Mouse (Mus musculus) telencephalon, adult 2 months (tissue): ENCODE measurements around the gene Ces1e.
"Not testable (repeated sequence)": the region's sequence is repeated elsewhere in the genome, so short reads cannot be mapped to it uniquely, and the experiment has no call there.

Experiments
- DNase-seq: peaks from one replicate; pipeline ENCODE4 v3.0.0-alpha.2; 2011; ENCODE audit warnings: low read depth, low spot score

Ces1e gene

DNA sequence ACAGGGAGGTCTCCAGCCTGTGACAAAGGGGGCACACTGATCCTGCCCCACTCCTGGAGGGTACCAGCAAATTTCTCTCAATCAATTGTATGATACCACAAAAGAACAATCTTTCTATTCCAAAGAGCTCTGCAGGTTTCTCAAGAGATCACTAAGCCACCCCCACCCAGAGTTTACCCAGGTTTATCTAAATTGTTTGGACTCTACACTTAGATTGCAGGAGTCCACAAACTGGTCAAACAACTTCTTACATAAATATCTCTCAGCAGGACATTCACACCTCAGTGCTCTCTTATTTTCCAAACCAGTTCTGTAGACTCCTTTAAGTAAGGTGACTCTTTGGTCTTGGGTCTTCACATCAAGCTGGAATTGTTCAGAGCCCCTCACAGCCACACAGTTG lies at the start of gene Ces1e:
Gene Ces1e (minus strand): TSS at position 174 of the 400 bp plus-strand sequence.
- no peak for DNase-seq

DNA sequence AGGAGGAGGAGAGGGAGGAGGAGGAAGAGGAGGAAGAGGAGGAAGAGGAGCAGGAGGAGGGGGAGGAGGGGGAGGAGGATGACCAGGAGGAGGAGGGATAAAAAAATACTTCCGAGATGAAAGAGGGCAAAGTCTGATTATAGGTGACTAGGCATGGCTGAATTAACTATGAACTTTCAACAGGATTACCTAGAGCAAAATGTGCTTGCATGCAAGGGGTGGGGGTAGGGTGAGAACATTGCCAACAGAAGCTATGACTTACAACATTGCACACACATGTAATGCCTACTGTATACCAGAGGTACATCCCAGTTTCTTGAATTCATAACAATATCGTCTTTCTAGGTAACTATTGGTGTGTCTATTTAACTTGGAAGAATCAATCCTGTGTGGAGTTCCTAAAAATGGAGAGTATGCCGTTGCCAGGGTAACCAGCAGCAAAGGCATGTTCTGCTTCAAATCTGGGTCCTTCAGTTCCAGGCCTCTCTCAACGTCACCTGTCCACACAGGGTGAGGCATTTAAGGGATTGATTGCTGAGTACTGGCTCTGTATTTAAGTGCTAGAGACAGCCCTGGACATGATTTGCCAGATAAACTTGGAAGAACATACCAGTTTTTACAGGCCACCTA lies 48.9 kb upstream of the Ces1e start:
- DNase-seq, result peak; percentile 38

DNA sequence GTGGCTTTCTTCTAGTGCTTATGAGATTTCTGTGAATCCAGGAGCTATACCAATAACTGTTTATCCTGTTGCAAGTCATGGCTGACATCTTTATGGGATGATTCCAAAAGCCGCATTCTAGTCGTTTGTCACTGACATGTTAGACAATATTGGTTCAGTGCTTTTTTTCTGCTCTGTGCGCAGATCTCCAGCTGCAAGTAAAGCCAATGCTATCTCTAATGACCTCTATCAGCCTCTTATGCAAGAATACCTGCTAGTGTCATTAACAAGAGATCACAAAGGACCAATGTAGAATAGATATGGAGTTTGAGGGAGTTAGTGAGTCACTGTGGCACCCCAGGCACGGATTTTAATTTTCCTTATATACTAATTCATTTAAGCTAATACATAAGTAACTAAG lies 45.2 kb upstream of the Ces1e start:
- DNase-seq, result no peak

DNA sequence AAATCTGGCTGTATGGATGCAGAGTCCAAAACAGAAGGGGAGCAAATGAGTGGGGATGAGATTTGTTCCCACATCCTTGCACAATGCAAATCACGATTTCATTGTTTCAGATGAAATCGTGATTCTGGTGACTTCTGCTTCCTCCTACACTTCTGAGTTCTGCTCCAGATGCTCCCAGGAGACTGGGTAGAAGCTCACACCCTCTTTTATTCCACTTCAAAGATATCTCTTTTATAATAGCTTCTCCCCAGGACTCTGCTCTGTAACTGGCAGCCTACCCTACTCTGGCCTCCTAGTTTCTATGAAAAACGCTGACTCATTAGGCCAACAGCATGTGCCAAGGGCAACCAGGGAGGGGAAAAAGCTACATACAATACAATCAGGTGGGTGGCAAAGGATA lies 43.9 kb upstream of the Ces1e start:
- DNase-seq, result peak; percentile 85

DNA sequence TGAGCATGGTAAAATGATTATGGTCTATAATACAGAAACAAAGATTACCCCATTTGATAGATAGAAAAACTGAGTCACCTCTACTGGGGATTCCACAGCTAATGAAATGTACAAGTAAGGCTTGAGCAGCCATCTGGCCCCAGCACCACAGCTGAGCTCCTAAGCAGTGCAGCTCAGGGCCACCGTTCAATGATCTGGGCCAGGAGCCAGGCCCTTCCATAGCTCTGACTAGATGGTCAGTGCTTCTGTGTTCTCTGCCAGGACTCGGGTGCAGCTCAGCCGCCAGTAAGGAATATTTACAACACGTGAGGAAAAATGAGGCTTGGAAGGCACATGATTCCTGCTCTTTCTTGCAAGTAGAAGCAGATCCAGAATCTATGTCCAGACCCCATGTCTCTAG lies 43.3 kb upstream of the Ces1e start:
- DNase-seq, result no peak

DNA sequence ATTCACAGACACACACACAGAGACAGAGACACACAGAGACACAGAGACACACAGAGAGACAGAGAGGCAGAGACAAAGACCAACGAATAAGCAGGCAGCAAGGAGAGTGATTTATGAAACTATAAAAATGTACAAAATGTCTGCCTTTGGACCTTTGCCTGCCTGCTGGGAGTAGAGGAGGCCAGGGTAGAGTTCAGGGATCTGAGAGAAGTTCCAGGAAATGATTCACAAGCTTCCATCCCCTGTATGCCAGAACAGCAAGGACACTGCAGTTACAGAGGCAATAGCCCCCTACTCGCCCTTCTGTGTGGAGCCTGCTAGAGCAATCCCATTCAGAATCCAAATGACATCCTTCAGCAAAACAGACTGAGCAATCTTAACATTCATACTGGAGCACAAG lies 32.0 kb upstream of the Ces1e start:
- no peak for DNase-seq

DNA sequence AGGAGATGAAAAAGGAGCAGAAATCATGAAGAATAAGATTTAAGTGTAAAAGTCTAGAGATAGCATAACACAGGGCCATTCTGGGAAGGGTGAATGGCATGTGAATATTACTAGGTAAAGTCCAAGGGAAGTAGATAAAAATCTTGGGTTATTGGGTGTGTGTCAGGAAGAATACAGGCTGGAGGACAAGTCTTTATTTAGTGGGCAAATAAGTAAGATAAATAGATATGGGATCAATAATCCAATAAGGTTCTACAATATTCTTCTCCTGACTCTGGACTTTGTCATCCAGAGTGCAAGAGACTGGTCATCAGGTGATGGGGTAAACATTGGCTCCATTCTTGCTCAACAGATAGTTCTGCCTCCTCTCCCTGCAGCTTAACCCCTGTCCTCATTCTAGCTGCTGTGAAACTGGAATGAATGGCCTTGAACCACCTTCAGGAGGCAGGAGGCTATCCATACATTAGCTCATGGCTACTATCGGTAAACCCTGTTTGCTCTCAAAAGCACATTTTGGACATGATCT lies 23.0 kb upstream of the Ces1e start:
- no peak for DNase-seq

DNA sequence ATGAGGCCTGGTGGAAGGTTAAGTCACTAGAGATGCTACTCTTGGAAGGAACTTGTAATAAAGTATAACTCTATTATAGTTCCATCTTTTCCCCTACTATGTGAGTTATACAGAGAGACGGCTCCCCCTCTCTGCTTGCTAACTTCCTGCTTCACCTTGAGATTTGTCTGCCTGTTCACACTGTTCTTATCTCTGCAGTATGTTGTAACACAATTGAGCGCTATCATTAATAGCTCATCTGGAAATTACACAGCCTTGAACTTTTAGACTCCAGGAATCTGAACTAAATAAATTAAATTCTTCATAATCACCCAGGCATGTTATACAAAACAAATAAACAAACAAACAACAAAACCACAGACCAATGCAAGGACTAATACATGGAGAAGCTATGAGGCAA lies 16.6 kb upstream of the Ces1e start:
- DNase-seq, result no peak

DNA sequence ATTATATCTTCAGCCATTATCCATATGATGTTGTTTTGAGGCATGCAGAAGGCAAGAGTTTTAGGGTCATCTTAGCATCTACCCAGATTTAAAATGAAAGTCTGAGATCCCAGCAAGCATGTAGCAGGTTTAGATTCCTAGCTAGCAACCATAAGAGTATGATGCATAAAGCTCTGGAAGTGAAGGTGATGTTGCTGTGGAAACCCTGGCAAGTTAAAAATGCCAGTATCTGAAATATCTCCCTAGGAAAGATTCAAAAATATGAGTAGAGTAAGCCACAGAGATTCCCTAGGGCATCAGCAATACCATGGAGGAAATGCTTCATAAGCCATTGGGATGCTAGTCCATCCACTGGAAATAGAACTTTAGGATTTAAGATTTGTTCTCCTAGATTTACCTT lies 10.5 kb upstream of the Ces1e start:
- DNase-seq, result peak; percentile 50

DNA sequence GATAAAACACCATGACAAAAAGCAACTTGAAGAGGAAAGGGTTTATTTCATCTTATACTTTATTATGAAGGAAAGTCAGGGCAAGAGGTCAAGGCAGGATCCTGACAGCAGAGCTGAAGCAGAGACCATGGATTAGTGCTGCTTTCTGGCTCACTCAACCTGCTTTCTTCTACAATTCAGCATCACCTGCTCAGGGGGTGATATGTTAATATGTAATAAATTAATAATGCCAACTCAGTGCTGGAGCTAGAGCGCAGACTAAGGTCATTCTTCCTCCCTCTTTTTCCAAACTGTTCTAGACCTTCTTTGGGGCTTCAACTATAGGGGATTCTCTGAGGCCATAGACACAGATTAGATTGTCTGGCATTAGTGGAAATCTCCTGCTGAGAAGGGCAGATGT lies 6.3 kb upstream of the Ces1e start:
- no peak for DNase-seq

DNA sequence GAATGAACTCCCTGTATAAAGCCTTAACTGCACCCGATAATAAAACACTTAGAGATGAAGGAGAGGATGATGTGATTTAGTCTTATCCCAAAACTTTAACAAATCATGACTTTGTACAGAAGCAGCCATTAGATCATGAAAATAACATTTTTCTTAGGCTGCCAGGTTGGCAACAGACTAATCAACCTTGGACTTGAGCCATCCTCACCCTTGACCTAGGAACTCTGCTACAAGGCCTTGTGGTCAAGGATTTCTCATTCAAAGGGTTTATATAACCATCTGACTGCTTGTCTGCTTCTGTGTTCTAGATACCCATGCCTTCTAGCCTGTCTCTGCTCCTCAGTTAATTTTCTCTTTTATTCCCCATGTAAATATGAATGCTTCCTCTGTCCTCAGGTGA lies 5.3 kb upstream of the Ces1e start:
- DNase-seq, result no peak

DNA sequence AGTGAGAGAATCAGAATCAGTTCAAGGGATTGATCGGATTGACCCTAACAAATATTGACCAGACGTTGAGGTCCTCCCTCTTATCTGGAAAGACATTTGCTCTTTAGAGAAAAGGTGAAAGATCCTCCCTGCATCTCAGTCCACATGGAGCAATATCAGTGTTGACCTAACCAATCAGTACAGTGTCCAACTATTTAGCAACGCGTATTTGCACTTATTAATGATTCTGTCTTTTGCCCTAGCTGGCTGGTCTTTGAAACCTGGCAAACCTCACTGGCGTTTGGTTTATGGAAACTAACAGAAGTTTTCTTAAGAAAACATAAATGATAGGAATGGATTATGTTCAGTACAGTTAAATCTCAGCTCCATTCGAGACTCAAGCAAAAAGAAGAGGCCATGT lies 4.6 kb upstream of the Ces1e start:
- DNase-seq, result no peak

DNA sequence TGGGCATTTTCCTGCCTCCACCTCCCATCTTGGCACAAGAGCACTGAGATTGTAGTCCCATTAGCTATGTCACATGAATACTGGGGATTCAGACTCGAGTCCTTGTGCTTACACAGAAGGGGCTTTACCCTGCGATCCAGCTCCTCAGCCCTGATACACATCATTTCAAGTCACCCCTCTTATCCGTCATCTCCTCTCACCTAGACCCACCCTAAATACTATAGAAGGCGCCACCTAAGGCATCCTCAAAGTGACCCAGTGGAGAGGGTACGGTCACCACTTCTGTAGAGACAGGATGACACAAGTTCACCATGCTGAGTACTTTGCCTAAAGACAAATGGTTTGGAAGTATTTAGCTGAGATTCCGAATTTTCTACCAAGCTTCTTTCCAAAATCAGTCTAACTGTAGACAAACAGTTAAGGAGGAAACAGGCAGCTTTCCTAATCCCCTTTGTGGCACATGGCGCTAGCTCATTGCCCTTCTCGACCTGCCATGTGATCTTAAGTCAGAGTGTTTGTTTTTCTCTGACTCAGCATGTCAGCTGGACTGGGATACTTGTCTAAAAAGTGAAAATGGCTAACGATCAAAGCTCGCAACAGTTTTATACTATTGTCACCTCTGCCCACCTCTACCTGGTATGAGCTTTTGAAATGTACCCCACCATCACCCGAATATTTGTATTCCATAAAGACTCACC lies 597 bp downstream of the Ces1e start:
- DNase-seq, result no peak

DNA sequence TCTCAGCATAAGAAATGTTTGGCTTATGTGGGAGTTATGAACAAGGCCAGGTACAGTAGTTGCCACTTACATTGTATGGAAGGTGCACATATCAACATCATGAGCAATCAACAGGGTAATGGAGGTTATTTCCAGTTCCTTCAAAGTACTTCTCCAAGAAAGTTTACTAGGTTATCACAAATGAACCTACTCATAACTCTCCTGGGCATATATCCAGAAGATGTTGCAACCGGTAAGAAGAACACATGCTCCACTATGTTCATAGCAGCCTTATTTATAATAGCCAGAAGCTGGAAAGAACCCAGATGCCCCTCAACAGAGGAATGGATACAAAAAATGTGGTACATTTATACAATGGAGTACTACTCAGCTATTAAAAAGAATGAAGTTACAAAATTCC lies 2.9 kb downstream of the Ces1e start:
- DNase-seq, result not testable (repeated sequence)

DNA sequence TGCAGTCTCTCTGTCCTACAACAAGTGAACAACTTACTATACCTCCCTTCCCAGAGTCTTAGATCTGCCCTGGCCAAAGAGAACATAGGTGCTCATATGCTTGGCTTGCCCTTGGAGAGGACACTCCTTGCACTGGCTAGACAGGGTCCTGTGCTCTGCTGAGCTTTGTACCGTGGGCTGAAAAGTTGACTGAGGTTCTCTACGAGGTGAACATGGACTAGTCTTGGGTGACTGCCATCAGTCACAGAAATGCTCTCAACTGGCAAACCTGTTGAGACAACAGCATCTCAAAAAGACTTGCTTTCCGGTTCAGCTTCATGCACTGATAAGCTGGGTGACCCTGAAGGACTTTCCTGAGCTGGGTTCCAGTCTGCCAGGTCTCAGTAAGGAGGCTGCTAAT lies 7.5 kb downstream of the Ces1e start:
- DNase-seq, result no peak

DNA sequence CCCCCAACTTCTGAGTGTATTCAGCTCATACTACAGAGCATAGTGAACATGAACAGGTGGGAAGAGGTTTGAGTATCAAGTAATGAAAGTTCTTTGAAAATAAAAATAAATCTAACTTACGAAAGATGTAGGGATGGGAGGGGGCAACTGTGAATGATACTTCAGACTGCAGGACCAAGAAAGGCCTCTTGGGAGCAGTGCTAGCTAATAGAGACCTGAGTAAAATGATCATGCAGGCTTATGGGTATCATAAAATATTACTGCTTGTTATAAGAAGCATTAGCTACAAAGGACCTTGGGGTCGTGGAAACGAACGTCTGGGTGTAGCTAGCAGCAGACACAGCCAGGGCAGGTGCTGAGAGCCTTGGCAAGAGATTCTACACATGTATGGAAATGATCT lies 11.6 kb downstream of the Ces1e start:
- no peak for DNase-seq

DNA sequence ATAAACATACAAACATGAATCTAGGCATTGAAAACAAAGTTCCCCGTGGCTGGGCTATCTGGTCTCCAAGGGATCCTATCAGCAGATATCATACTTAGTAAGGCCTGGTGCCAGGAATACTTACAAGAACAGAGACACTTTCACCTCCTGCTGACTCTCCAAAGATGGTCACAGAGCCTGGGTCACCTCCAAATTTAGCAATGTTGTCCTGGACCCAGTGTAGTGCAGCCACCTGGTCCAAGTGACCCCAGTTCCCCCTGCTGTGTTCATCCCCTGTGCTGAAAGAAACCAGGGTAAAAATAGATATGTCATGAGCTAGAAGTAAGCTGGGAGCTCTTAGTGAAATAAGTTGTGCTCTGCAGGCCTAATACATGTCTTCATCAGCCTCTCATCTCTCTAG lies 12.0 kb downstream of the Ces1e start:
- no peak for DNase-seq

DNA sequence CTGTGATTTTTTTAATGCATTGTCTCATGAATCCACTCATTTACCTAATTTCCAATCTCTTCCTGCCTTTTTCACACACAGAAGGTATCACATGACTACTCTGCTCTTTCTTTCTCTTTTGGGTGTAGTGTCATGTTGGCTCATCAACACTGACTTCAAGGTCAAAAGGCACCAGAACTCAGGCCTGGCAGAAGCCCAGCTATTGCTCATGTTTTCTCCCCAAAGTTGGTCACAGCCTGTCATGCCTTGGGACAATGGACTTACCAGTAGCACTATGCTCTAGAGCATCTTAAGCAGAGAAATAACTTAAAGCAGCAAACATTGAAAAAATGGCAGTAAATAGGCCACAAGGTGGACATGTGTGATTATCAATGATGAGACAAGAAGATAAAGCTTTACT lies 18.3 kb downstream of the Ces1e start:
- no peak for DNase-seq

DNA sequence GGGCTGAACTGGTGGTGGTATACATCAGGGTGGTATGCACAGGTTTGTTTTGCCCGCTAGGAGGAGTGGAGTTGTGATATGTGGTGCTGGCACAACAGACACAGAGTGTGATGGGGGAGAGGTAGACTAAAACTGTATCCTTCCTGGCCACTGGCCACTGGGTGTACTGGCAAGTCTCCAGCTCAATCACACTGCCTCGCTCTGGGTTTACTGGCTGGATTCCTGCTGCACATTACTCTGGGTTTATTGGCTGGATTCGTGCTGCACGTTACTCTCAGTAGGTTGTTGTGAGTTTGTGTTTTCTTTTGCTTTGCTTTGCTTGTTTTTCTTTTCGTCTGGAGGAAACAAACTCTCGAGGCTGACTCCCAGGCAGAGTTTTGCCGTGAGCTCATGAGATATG lies 30.3 kb downstream of the Ces1e start:
- DNase-seq, result not testable (repeated sequence)

DNA sequence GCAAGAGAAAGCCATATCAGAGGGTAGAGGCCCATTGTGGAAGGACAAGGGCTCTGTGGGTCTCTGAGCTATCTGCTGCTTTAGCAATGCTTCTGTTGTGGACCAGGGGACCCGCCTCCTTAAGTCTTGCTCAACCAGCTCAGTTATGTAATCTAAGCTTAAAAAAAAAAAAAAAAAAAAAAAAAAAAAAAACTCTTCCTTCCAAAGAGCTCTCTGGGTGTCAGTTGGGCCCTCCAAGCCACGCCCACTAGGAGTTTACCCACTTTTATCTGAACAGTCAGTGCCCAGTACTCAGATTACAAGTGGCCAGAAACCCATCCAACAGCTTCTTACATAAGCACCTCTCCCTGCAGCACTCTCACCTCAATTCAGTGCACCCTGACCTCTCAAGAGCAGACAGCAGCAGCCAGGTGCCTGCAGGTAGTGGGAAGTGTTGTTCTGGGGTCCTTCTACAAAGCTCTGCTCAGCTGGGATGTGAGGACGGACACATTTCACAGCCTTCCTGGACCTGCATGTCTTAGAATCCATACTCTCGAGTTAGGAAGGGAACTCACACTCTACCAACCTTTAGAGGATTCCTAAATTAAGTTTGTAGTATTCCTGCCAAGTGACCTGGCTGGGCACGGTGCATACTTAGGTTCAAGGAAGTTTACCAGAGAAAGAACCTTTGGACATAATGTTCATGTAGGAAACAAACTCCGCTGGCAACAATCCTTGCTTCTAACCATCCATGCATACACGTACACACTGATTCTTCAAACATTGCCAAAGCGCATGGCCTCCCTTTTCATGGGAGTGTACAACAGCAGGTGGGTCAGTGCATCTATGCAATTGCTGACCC lies 31.5 kb downstream of the Ces1e start, which contains the start of gene Ces1d:
Gene Ces1d (minus strand): TSS at position 154 of the 841 bp plus-strand sequence.
- no peak for DNase-seq

DNA sequence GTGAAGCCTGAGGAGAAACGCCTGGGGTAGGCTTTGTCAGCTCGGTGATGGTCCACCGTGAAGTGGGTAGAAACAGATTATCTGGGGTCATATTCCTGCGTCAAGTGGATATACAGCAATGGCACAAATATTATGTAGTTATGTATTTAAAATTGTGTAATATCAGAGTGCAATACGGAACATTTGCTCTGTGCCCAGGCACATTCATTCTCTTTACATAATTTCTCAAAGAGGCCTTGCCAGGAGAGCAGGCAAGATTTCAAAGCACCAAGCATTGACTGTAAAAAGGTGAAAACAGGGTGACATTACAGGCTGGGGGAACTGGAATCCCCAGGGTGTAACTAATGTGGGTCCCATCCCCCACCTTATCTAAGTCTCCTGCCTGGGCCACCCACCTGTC lies 33.0 kb downstream of the Ces1e start:
- no peak for DNase-seq

DNA sequence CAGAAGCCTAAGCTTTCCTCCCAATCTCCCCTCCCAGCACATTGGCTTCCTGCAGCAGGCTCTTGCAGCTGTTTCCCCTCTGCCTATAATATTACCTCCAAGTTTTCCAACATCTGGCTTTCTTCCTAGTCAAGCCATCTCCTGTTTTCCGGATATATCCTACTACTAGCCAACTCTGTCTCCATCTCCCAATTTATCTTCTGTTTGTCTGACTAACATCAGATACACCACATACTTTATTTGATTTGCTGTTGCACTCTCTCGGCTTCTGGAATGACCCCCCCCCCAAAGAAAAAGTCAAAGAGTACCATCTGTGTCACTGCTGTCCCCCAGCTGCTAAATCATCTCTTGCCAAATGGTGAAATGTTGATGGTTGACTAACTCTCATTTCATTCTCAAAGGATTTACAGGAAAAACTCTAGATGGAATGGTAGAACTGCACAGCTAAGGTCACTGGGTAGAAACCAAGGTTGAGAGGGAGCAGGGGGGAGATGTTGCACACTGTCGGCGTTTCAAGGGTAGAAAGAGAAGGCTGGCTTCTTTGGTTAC lies 48.8 kb downstream of the Ces1e start:
- DNase-seq, result no peak
